Mouse (Mus musculus) cortical plate, adult 2 months (tissue): Measurements from ENCODE around the gene Hoxa9.

Experiments used
- CTCF ChIP-seq: fragments of 200-500 bp; IDR thresholded peaks from 2 replicates; pipeline ENCODE4 v1.5.1; 2011; ENCODE audit warnings: mild to moderate bottlenecking, control low read depth, low read length; ENCODE audit not compliant: insufficient read depth; ENCODE audit errors: extremely low read depth
- POLR2A ChIP-seq: fragments of 200-500 bp; IDR thresholded peaks from 2 replicates; pipeline ENCODE4 v1.6.1; 2011; ENCODE audit warnings: mild to moderate bottlenecking, low read length, control low read depth; ENCODE audit not compliant: insufficient read depth; ENCODE audit errors: extremely low read depth

DNA sequence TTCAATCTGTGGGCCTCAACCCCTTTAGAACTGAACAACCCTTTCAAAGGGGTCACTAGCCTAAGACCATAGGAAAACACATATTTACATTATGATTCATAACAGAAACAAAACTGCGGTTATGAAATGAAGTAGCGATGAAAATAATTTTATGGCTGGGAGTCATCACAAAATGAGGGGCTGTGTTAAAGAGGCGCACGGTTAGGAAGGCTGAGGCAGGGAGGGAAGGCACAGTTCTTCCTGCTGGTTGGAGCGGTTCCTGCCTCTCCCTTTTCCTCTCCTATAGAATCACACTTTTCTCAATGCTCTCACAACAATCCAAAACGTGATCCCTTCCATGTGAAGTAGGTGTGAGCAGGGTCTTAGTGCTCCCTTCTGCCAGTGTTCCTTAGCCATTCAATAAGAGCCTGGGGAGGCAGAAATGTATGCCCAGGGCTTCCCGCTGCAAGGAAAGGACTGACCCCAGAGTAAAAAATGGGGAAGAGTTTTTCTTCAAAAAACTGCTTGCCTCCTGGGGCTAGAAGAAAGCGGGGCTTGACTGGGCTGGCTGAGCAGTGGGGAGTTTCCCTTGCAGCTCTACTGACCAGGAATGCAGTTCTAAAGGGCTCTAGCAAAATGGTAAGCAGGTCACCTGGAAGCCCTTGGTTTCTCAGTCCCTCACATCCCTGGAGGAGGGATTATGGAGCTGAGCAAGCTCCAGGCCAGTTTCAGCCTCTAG, 44.8 kb upstream of the Hoxa9 start:
- TF ChIP-seq CTCF (no peak), POLR2A (no peak)
